Mouse (Mus musculus): ENCODE results near the gene D16Ertd472e. TPM values are rescaled to one million over a fixed set of nuclear protein-coding genes. Genes with fewer than 3 reads are reported as not detected.

D16Ertd472e gene
- polyA plus RNA-seq (2012; rRNA removed), result 6.4 and 9.4 TPM in 2 replicates

- 1% methylated on average over 70 of the region's 70 CpGs for whole genome bisulfite sequencing
- Histone ChIP-seq H3K36me3 (ENCODE audit: control insufficient read depth, insufficient read depth, low read length) (0 out of 2 replicates have a peak, but pooled peaks cover 4% of the 10 kb centered on the region), H3K27ac (ENCODE audit: insufficient read depth, low read length) (peak within 1 kb of the TSS; percentile 90), H3K27me3 (ENCODE audit: control insufficient read depth, insufficient read depth, low read length) (no peaks in the 10 kb centered on the region), H3K4me3 (ENCODE audit: extremely low read depth, insufficient read depth, insufficient read length) (peak within 1 kb of the TSS; percentile 97), H3K4me1 (ENCODE audit: control insufficient read depth, insufficient read depth, insufficient read length) (peaks cover 2% of the 10 kb centered on the region; the same call in 1 of the 2 replicates)
- no peak for TF ChIP-seq CTCF (IDR thresholded peaks at IDR 0.05; ENCODE audit: extremely low read depth, insufficient read depth, insufficient read length, insufficient replicate concordance)
- peak; percentile 59 for TF ChIP-seq POLR2A (IDR thresholded peaks at IDR 0.05; ENCODE audit: low read depth, low read length)
- peak; percentile 69 to 88 for DNase-seq (ENCODE audit: low read depth in 1 of 2, low spot score in 2 of 2)
These were observed at the start of gene D16Ertd472e for GRCm38 (mm10) chr16:78576478-78577084. D16Ertd472e (minus strand) TSS chr16:78576708.

DNA sequence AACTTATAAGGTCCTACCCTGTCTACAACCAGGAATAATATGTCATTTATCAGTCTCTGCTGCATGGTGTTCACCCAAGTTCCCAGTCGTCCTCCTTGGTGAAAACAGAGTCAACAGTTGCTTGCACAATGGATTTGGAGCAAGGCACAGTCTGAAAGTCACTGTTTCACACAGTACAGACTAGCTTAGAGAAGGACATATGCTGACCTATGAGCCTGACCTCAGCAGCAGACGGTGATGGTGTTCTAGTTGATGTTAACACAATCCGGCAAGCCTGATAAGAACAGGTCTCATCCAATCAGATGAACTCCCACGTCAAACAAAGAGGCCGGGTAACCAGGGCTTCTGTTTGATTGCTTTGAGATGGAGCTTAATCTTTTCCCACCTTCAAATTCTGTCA lies 46.2 kb upstream of the D16Ertd472e start:
- Histone ChIP-seq H3K36me3 (ENCODE audit: control insufficient read depth, insufficient read depth, low read length) (no peaks in the 10 kb centered on the region), H3K4me3 (ENCODE audit: extremely low read depth, insufficient read depth, insufficient read length) (no peak overlapping the region), H3K4me1 (ENCODE audit: control insufficient read depth, insufficient read depth, insufficient read length) (no peaks in the 10 kb centered on the region), H3K27me3 (ENCODE audit: control insufficient read depth, insufficient read depth, low read length) (no peaks in the 10 kb centered on the region), H3K27ac (ENCODE audit: insufficient read depth, low read length) (no peak overlapping the region)
- TF ChIP-seq CTCF (IDR thresholded peaks at IDR 0.05; ENCODE audit: extremely low read depth, insufficient read depth, insufficient read length, insufficient replicate concordance) (no peak), POLR2A (IDR thresholded peaks at IDR 0.05; ENCODE audit: low read depth, low read length) (no peak)
- no peak for DNase-seq (ENCODE audit: low read depth in 1 of 2, low spot score in 2 of 2)
- WGBS, result 77% methylated on average over 5 of the region's 5 CpGs

DNA sequence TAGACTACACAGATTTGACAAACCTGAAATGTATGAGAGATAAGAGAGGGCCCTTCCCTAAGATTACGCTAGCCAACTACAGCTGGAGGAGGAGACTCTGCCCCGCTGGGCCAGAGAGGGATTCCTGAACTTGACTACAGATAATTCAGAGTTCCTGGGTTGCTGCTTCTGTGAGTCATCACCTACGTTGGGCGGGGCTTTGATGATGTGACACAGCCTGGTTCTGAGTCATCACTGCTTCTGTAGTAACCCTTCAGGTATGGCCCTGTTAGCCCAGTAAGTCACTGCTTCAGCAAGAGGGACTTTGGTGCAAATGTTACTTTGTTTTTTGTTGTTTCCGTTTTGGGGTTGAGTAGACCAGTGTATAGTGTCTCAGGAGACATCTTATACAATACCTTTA lies 42.9 kb upstream of the D16Ertd472e start:
- WGBS, result 79% methylated on average over 5 of the region's 5 CpGs
- H3K27ac ChIP-seq (ENCODE audit: insufficient read depth, low read length), result no peak overlapping the region
- no peak for DNase-seq (ENCODE audit: low read depth in 1 of 2, low spot score in 2 of 2)
- H3K27me3 ChIP-seq (ENCODE audit: control insufficient read depth, insufficient read depth, low read length), result no peaks in the 10 kb centered on the region
- H3K4me3 ChIP-seq (ENCODE audit: extremely low read depth, insufficient read depth, insufficient read length), result no peak overlapping the region
- TF ChIP-seq CTCF (IDR thresholded peaks at IDR 0.05; ENCODE audit: extremely low read depth, insufficient read depth, insufficient read length, insufficient replicate concordance) (no peak), POLR2A (IDR thresholded peaks at IDR 0.05; ENCODE audit: low read depth, low read length) (no peak)
- no peaks in the 10 kb centered on the region for H3K4me1 ChIP-seq (ENCODE audit: control insufficient read depth, insufficient read depth, insufficient read length)
- no peaks in the 10 kb centered on the region for H3K36me3 ChIP-seq (ENCODE audit: control insufficient read depth, insufficient read depth, low read length)

GRCm38 (mm10) chr16:78617757-78618532 lies 41.4 kb upstream of the D16Ertd472e start:
- DNase-seq (ENCODE audit: low read depth in 1 of 2, low spot score in 2 of 2), result no peak

DNA sequence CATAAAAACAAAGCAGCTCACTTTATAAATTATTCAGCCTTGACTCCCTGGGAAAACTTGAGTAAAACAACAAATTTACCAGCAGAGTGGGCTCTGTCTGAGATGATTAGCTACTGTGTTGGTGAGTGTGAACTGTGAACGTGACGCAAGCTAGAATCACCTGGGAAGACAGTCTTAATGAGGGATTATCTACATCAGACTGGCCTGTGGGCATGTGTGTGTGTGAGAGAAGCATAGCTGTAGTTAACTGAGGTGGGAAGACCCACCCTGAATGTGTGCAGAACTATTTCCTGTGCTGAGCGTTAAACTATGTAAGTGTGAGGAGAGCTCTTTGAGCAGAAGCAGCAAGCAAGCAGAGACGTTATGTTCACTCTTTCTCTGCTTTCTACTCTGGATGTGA lies 29.7 kb upstream of the D16Ertd472e start:
- WGBS, result 49% methylated on average over 4 of the region's 4 CpGs
- no peak for DNase-seq (ENCODE audit: low read depth in 1 of 2, low spot score in 2 of 2)

More at GRCm38 (mm10) chr16:78617757-78618532, 41.4 kb upstream of the D16Ertd472e start:
- Histone ChIP-seq H3K27ac (ENCODE audit: insufficient read depth, low read length) (no peak overlapping the region), H3K4me1 (ENCODE audit: control insufficient read depth, insufficient read depth, insufficient read length) (no peaks in the 10 kb centered on the region), H3K4me3 (ENCODE audit: extremely low read depth, insufficient read depth, insufficient read length) (no peak overlapping the region), H3K36me3 (ENCODE audit: control insufficient read depth, insufficient read depth, low read length) (no peaks in the 10 kb centered on the region), H3K27me3 (ENCODE audit: control insufficient read depth, insufficient read depth, low read length) (no peaks in the 10 kb centered on the region)
- 90% methylated on average over 11 of the region's 11 CpGs for WGBS
- TF ChIP-seq CTCF (IDR thresholded peaks at IDR 0.05; ENCODE audit: extremely low read depth, insufficient read depth, insufficient read length, insufficient replicate concordance), result no peak

GRCm38 (mm10) chr16:78598919-78599318 lies 22.4 kb upstream of the D16Ertd472e start:
- Histone ChIP-seq H3K36me3 (ENCODE audit: control insufficient read depth, insufficient read depth, low read length) (no peaks in the 10 kb centered on the region), H3K4me1 (ENCODE audit: control insufficient read depth, insufficient read depth, insufficient read length) (no peaks in the 10 kb centered on the region), H3K4me3 (ENCODE audit: extremely low read depth, insufficient read depth, insufficient read length) (no peak overlapping the region), H3K27me3 (ENCODE audit: control insufficient read depth, insufficient read depth, low read length) (no peaks in the 10 kb centered on the region), H3K27ac (ENCODE audit: insufficient read depth, low read length) (no peak overlapping the region)
- 93% methylated on average over 1 of the region's 1 CpGs for WGBS
- no peak for TF ChIP-seq CTCF (IDR thresholded peaks at IDR 0.05; ENCODE audit: extremely low read depth, insufficient read depth, insufficient read length, insufficient replicate concordance)
- TF ChIP-seq POLR2A (IDR thresholded peaks at IDR 0.05; ENCODE audit: low read depth, low read length), result no peak
- no peak for DNase-seq (ENCODE audit: low read depth in 1 of 2, low spot score in 2 of 2)

More for the DNA sequence above, 29.7 kb upstream of the D16Ertd472e start:
- H3K4me3 ChIP-seq (ENCODE audit: extremely low read depth, insufficient read depth, insufficient read length), result no peak overlapping the region
- H3K27ac ChIP-seq (ENCODE audit: insufficient read depth, low read length), result no peak overlapping the region
- H3K36me3 ChIP-seq (ENCODE audit: control insufficient read depth, insufficient read depth, low read length), result no peaks in the 10 kb centered on the region
- no peaks in the 10 kb centered on the region for H3K4me1 ChIP-seq (ENCODE audit: control insufficient read depth, insufficient read depth, insufficient read length)
- no peaks in the 10 kb centered on the region for H3K27me3 ChIP-seq (ENCODE audit: control insufficient read depth, insufficient read depth, low read length)
- TF ChIP-seq CTCF (IDR thresholded peaks at IDR 0.05; ENCODE audit: extremely low read depth, insufficient read depth, insufficient read length, insufficient replicate concordance), result no peak
- no peak for TF ChIP-seq POLR2A (IDR thresholded peaks at IDR 0.05; ENCODE audit: low read depth, low read length)

DNA sequence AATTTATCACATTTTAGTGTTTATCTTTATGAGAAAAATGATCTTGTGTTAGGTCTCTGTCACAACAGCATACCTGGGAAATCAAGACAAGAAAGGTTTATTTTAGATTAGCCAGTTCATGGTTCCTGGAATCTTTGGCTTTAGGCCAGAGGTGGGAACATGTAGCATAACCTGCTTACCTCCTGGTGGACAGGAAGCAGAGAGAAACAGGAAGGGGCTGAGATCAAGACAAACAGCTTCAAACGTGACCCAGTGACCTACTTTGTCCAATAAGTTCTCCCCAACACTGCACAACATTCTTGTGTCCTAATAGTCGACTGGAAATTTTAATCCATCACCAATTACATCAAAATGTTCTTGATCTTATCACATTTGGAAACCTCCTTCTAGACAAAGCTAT lies 19.9 kb upstream of the D16Ertd472e start:
- H3K4me3 ChIP-seq (ENCODE audit: extremely low read depth, insufficient read depth, insufficient read length), result no peak overlapping the region
- WGBS, result 40% methylated on average over 2 of the region's 2 CpGs
- TF ChIP-seq POLR2A (IDR thresholded peaks at IDR 0.05; ENCODE audit: low read depth, low read length), result no peak
- TF ChIP-seq CTCF (IDR thresholded peaks at IDR 0.05; ENCODE audit: extremely low read depth, insufficient read depth, insufficient read length, insufficient replicate concordance), result no peak
- no peaks in the 10 kb centered on the region for H3K27me3 ChIP-seq (ENCODE audit: control insufficient read depth, insufficient read depth, low read length)
- no peaks in the 10 kb centered on the region for H3K4me1 ChIP-seq (ENCODE audit: control insufficient read depth, insufficient read depth, insufficient read length)
- DNase-seq (ENCODE audit: low read depth in 1 of 2, low spot score in 2 of 2), result no peak
- H3K27ac ChIP-seq (ENCODE audit: insufficient read depth, low read length), result no peak overlapping the region
- H3K36me3 ChIP-seq (ENCODE audit: control insufficient read depth, insufficient read depth, low read length), result no peaks in the 10 kb centered on the region

All from spleen, adult 2 months (tissue).